Mouse (Mus musculus): Measurements from ENCODE around the gene Slc2a8. TPM values are rescaled to one million over a fixed set of nuclear protein-coding genes. Genes with fewer than 3 reads are reported as not detected.
A peak's percentile ranks its signal among the peaks of the same experiment; 100 is the strongest.

Gene Slc2a8
- polyA plus RNA-seq, 1 experiment from 2014 or later = 36.8 TPM

DNA sequence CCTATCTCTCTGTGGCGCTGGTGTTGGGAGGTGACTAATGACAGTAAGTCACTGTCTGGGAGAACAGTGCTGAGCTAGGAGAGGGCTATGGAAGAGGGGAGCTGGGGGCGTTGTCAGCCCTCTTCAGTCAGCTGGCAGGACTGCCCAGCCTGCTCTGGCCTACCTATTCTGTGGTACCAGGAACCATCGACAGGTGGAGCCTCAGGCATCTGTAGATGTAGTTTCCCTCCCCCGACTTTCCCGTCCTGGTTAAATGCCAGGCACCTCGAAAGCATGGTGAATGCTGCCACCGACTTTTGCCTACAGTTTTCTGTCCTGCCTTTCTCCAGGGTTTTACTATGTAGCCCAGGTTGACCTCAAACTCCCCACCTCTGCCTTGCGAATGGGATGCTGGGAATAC is 24.5 kb downstream of the Slc2a8 start:
- Histone ChIP-seq H3K4me1 (replicated peaks; ENCODE audit: insufficient read depth, low read length) (peaks cover 8% of the 10 kb centered on the region; the same call in 1 of the 2 replicates), H3K9ac (ENCODE audit: low read depth, low read length) (no peak overlapping the region), H3K4me3 (replicated peaks; ENCODE audit: low read depth, low read length) (no peak overlapping the region), H3K36me3 (ENCODE audit: insufficient read depth, low read length) (peaks cover 23% of the 10 kb centered on the region), H3K9me3 (replicated peaks; ENCODE audit: low read length) (no peaks in the 10 kb centered on the region), H3K4me2 (ENCODE audit: low read length) (no peak overlapping the region), H3K27me3 (ENCODE audit: insufficient read depth, low read length) (no peaks in the 10 kb centered on the region), H3K27ac (no peak overlapping the region)
- peak; percentile 48 for TF ChIP-seq CTCF (IDR thresholded peaks at IDR 0.05; ENCODE audit: low read depth)
- ATAC-seq (replicated peaks; ENCODE audit: low FRiP score, low read depth) = no peak
- peak; percentile 44 for DNase-seq (ENCODE audit: low spot score)
- WGBS = 47% methylated on average over 8 of the region's 8 CpGs

DNA sequence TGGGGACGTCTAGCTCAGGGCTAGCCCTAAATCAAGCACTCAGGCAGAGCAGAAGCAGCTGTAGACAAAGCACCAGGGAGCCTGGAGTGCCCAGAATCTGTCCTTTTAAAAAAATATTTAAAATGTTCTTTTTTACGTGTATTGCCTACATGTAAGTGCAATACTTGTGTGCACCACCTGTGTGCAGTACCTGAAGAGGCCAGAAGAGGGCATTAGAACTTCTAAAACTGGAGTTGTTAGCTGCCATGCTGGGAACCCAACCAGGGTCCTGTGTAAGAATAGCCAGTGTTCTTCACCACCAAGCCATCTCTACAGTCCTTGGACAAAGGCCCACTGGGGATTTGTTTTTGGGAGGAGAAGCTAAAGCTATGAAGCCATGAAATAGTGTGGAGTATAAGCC is 27.3 kb downstream of the Slc2a8 start:
- Histone ChIP-seq H3K9me3 (replicated peaks; ENCODE audit: low read length) (no peaks in the 10 kb centered on the region), H3K9ac (ENCODE audit: low read depth, low read length) (no peak overlapping the region), H3K27me3 (ENCODE audit: insufficient read depth, low read length) (no peaks in the 10 kb centered on the region), H3K36me3 (ENCODE audit: insufficient read depth, low read length) (peaks cover 24% of the 10 kb centered on the region), H3K4me1 (replicated peaks; ENCODE audit: insufficient read depth, low read length) (no peaks in the 10 kb centered on the region), H3K27ac (no peak overlapping the region), H3K4me2 (ENCODE audit: low read length) (no peak overlapping the region), H3K4me3 (replicated peaks; ENCODE audit: low read depth, low read length) (no peak overlapping the region)
- no peak for DNase-seq (ENCODE audit: low spot score)
- no peak for ATAC-seq (replicated peaks; ENCODE audit: low FRiP score, low read depth)
- WGBS = 94% methylated on average over 2 of the region's 2 CpGs
- peak; percentile 30; the same call in 1 of the 2 replicates for TF ChIP-seq CTCF (IDR thresholded peaks at IDR 0.05; ENCODE audit: low read depth)

DNA sequence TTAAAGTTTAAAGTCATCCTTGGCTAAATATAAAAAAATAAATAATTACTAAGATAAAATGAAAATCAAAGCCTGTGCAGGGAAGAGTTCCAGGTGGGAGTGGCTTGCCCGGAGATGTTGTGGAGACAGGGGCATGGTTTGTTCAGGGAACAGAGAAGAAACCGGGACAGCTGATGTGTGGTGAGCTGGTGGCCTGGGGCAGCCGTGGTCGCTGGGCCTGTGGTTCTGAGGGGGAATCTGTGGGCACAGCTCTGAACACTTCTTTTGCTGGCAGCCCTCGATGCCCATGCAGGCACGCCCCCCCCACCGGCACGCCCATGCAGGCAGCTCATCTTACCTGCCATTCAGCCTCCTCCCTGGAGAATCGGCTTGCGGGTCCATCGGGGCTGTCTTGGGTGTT is 34.4 kb downstream of the Slc2a8 start:
- Histone ChIP-seq H3K4me3 (replicated peaks; ENCODE audit: low read depth, low read length) (no peak overlapping the region), H3K4me1 (replicated peaks; ENCODE audit: insufficient read depth, low read length) (no peaks in the 10 kb centered on the region), H3K36me3 (ENCODE audit: insufficient read depth, low read length) (peaks cover 22% of the 10 kb centered on the region; the same call in 1 of the 2 replicates), H3K9ac (ENCODE audit: low read depth, low read length) (0 out of 2 replicates have a peak overlapping the region, but pooled peaks have one; percentile 8), H3K4me2 (ENCODE audit: low read length) (no peak overlapping the region), H3K27ac (no peak overlapping the region), H3K9me3 (replicated peaks; ENCODE audit: low read length) (no peaks in the 10 kb centered on the region), H3K27me3 (ENCODE audit: insufficient read depth, low read length) (no peaks in the 10 kb centered on the region)
- WGBS = 89% methylated on average over 11 of the region's 11 CpGs
- no peak for DNase-seq (ENCODE audit: low spot score)
- no peak for TF ChIP-seq CTCF (IDR thresholded peaks at IDR 0.05; ENCODE audit: low read depth)
- no peak for ATAC-seq (replicated peaks; ENCODE audit: low FRiP score, low read depth)

DNA sequence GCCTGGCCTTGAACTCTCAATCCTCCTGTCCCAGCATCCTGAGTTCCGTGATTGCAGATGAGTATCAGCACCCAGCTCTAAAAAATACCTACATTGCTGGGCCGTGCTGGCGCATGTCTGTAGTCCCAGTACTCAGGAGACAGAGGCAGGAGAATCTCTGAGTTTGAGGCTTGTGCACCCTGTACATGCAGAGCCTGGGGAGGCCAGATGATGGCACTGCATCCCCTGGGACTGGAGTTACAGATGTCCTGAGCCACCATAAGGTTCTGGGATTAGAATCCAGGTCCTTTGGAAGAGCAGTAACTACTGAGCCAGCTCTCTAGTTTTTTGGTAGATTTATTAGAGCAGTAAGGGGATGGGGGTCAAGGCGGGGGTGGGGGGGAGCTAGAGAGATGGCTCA is 41.4 kb downstream of the Slc2a8 start:
- peak; percentile 17; the same call in 1 of the 2 replicates for TF ChIP-seq CTCF (IDR thresholded peaks at IDR 0.05; ENCODE audit: low read depth)
- Histone ChIP-seq H3K4me2 (ENCODE audit: low read length) (no peak overlapping the region), H3K9me3 (replicated peaks; ENCODE audit: low read length) (no peaks in the 10 kb centered on the region), H3K9ac (ENCODE audit: low read depth, low read length) (no peak overlapping the region), H3K4me1 (replicated peaks; ENCODE audit: insufficient read depth, low read length) (no peaks in the 10 kb centered on the region), H3K27me3 (ENCODE audit: insufficient read depth, low read length) (no peaks in the 10 kb centered on the region), H3K36me3 (ENCODE audit: insufficient read depth, low read length) (peaks cover 26% of the 10 kb centered on the region), H3K27ac (no peak overlapping the region), H3K4me3 (replicated peaks; ENCODE audit: low read depth, low read length) (no peak overlapping the region)
- 93% methylated on average over 4 of the region's 4 CpGs for WGBS
- DNase-seq (ENCODE audit: low spot score) (no peak), ATAC-seq (replicated peaks; ENCODE audit: low FRiP score, low read depth) (no peak)

DNA sequence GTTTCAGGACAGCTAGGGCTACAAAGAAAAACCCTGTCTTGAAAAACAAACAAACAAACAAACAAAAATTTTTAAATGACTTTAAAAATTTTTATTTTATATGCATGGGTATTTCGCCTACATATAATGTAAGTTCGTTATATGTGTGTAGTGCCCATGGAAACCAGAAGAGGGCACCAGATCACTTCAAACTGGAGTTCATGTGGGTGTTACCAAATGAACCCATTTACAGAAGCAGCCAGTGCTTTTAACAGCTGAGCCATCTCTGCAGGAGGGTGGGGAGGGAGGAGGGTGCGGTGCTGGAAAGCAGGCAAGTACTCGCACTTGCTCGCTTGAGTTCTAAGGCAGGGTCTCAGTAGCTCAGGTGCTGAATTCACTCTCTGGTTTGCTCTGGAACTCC is 42.5 kb downstream of the Slc2a8 start:
- Histone ChIP-seq H3K27me3 (ENCODE audit: insufficient read depth, low read length) (no peaks in the 10 kb centered on the region), H3K27ac (no peak overlapping the region), H3K4me3 (replicated peaks; ENCODE audit: low read depth, low read length) (no peak overlapping the region), H3K36me3 (ENCODE audit: insufficient read depth, low read length) (peaks cover 18% of the 10 kb centered on the region), H3K4me1 (replicated peaks; ENCODE audit: insufficient read depth, low read length) (no peaks in the 10 kb centered on the region), H3K9me3 (replicated peaks; ENCODE audit: low read length) (no peaks in the 10 kb centered on the region), H3K9ac (ENCODE audit: low read depth, low read length) (no peak overlapping the region), H3K4me2 (ENCODE audit: low read length) (no peak overlapping the region)
- DNase-seq (ENCODE audit: low spot score) = peak; percentile 58
- ATAC-seq (replicated peaks; ENCODE audit: low FRiP score, low read depth) = no peak
- peak; percentile 71 for TF ChIP-seq CTCF (IDR thresholded peaks at IDR 0.05; ENCODE audit: low read depth)
- 73% methylated on average over 5 of the region's 5 CpGs for WGBS

DNA sequence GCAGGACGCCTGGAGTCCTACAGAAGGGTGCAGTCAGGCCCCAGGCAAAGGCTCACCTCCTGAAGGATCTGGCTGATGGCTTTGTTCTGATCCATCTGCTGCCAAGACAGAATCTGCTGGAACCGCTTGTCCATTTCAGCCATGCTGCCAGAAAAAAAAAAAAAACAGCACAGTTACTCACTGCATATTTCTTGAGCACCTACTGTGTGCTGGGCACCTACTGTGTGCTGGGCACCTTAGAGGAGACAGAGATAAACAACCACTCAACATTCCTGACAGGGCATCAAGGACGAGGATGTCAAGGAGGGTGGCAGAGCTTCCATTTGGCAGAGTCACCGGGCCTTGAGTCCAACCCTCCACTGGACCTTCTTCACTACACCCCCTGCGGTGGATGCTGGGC is 43.1 kb downstream of the Slc2a8 start:
- no peak overlapping the region for H3K9ac ChIP-seq (ENCODE audit: low read depth, low read length)
- DNase-seq (ENCODE audit: low spot score) (no peak), ATAC-seq (replicated peaks; ENCODE audit: low FRiP score, low read depth) (no peak)
- no peak overlapping the region for H3K4me2 ChIP-seq (ENCODE audit: low read length)
- no peak overlapping the region for H3K27ac ChIP-seq
- peaks cover 22% of the 10 kb centered on the region for H3K36me3 ChIP-seq (ENCODE audit: insufficient read depth, low read length)
- H3K4me1 ChIP-seq (replicated peaks; ENCODE audit: insufficient read depth, low read length) = no peaks in the 10 kb centered on the region
- H3K27me3 ChIP-seq (ENCODE audit: insufficient read depth, low read length) = no peaks in the 10 kb centered on the region
- 92% methylated on average over 5 of the region's 5 CpGs for WGBS
- no peaks in the 10 kb centered on the region for H3K9me3 ChIP-seq (replicated peaks; ENCODE audit: low read length)
- TF ChIP-seq CTCF (IDR thresholded peaks at IDR 0.05; ENCODE audit: low read depth) = no peak
- H3K4me3 ChIP-seq (replicated peaks; ENCODE audit: low read depth, low read length) = no peak overlapping the region

DNA sequence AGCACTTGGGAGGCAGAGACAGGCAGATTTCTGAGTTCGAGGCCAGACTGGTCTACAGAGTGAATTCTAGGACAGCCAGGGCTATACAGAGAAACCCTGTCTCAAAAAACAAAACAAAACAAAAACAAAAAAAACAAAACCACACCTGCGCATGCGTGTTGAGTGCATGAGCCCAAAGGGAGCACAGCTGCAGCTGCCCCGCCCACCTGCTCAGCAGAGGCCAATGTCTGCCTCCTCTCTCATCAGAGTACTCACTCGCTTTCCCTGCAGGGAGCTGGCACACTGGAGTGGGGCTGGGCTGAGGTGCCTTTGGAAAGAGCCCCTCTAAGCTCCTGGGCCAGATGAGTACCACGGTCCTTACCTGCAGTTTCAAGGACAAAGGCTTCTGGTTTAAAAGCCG is 50.2 kb downstream of the Slc2a8 start:
- Histone ChIP-seq H3K36me3 (ENCODE audit: insufficient read depth, low read length) (0 out of 2 replicates have a peak, but pooled peaks cover 10% of the 10 kb centered on the region), H3K9me3 (replicated peaks; ENCODE audit: low read length) (no peaks in the 10 kb centered on the region), H3K4me2 (ENCODE audit: low read length) (no peak overlapping the region), H3K4me3 (replicated peaks; ENCODE audit: low read depth, low read length) (no peak overlapping the region), H3K27ac (no peak overlapping the region), H3K27me3 (ENCODE audit: insufficient read depth, low read length) (no peaks in the 10 kb centered on the region), H3K9ac (ENCODE audit: low read depth, low read length) (no peak overlapping the region), H3K4me1 (replicated peaks; ENCODE audit: insufficient read depth, low read length) (no peaks in the 10 kb centered on the region)
- 70% methylated on average over 7 of the region's 7 CpGs for WGBS
- DNase-seq (ENCODE audit: low spot score) (no peak), ATAC-seq (replicated peaks; ENCODE audit: low FRiP score, low read depth) (no peak)
- no peak for TF ChIP-seq CTCF (IDR thresholded peaks at IDR 0.05; ENCODE audit: low read depth)

All from kidney, postnatal 0 days (tissue).